Mouse (Mus musculus) myocyte (in vitro differentiated cells): ENCODE data around the gene Rps10.

Experiments used
- CEBPB ChIP-seq: IDR thresholded peaks from 2 replicates; pipeline ENCODE4 v1.6.1; 2011; ENCODE audit warnings: mild to moderate bottlenecking, moderate library complexity; ENCODE audit not compliant: poor library complexity, insufficient read depth, severe bottlenecking
- E2F4 ChIP-seq: IDR thresholded peaks from one replicate; pipeline ENCODE4 v1.6.1; 2011; ENCODE audit warnings: mild to moderate bottlenecking, control low read depth, moderate library complexity; ENCODE audit not compliant: insufficient read depth
- MAX ChIP-seq: IDR thresholded peaks from one replicate; pipeline ENCODE4 v1.6.1; 2011; ENCODE audit warnings: low read depth, mild to moderate bottlenecking, control low read depth
- MYOD1 ChIP-seq, 3 experiments: IDR thresholded peaks; one replicate each; pipeline ENCODE4 v1.6.1; 2011; ENCODE audit warnings: control low read depth in 2 of 3, low read depth in 2 of 3, mild to moderate bottlenecking in 2 of 3, moderate library complexity in 1 of 3; ENCODE audit not compliant: insufficient read length in 2 of 3, control insufficient read depth in 1 of 3
- MYOG ChIP-seq, 3 experiments: IDR thresholded peaks; one replicate each; pipeline ENCODE4 v1.6.1; 2011; ENCODE audit warnings: control low read depth in 2 of 3, low read depth in 2 of 3, mild to moderate bottlenecking in 2 of 3; ENCODE audit not compliant: insufficient read length in 2 of 3, control insufficient read depth in 1 of 3, insufficient read depth in 1 of 3
- POLR2A ChIP-seq: IDR thresholded peaks from one replicate; pipeline ENCODE4 v1.6.1; 2011; ENCODE audit warnings: low read depth, mild to moderate bottlenecking, control low read depth, moderate library complexity; ENCODE audit not compliant: insufficient read length
- POLR2AphosphoS2 ChIP-seq: IDR thresholded peaks from one replicate; pipeline ENCODE4 v1.6.1; 2011; ENCODE audit warnings: low read depth, control low read depth; ENCODE audit not compliant: insufficient read length
- REST ChIP-seq: IDR thresholded peaks from one replicate; pipeline ENCODE4 v1.6.1; 2011; ENCODE audit warnings: mild to moderate bottlenecking, control low read depth, moderate library complexity; ENCODE audit not compliant: insufficient read depth, insufficient read length
- SRF ChIP-seq: IDR thresholded peaks from one replicate; pipeline ENCODE4 v1.6.1; 2011; ENCODE audit warnings: low read depth; ENCODE audit not compliant: control insufficient read depth, insufficient read length
- TCF12 ChIP-seq: IDR thresholded peaks from one replicate; pipeline ENCODE4 v1.6.1; 2011; ENCODE audit warnings: mild to moderate bottlenecking, control low read depth; ENCODE audit not compliant: poor library complexity, insufficient read depth, severe bottlenecking
- TCF3 ChIP-seq: IDR thresholded peaks from one replicate; pipeline ENCODE4 v1.6.1; 2011; ENCODE audit warnings: low read depth, control low read depth; ENCODE audit not compliant: insufficient read length
- USF1 ChIP-seq: IDR thresholded peaks from one replicate; pipeline ENCODE4 v1.6.1; 2011; ENCODE audit warnings: low read depth, mild to moderate bottlenecking, control low read depth, moderate library complexity

DNA sequence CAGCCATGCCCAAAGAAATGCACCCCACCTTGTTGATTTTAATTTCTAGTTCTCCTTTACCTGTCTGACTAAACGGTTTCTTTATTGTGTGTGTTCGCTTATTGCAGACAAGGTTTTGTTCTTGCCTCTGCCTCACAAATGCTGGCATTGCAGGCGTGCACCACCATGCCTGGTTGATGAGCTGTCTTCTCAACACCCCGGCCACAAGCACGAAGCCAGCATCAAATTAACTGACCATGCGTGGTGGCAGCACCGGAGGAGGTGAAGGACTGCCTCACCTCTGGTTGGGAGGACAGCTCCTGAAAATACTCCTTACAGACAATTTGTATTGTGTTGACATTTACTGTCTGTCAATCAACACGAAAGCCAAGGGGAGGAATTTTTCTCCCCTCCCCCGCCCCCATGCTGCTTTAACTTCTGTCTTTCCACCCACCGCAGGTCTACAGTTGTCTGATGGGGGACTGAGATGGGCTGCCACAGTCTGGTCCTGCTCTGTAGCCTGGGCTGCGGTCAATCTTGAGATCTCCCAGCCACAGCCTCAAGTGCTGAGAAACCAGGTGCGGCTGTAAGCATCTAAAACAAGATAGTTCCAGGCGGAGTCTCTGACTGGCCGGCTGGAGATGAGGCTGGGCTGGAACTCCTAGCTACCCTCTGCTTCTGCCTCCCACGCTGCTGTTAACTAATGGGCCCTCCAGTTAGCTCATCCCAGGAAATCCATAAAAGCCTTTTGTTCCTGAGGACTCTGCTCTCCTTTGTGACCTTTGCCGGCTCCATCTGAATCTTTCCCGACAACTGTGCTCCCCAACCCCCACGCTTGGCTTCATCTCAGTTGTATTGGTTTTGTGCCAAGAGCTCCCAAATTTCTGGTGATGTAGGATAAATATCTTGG lies at the start of gene Rps10:
- TF ChIP-seq MAX (no peak), POLR2AphosphoS2 (no peak), USF1 (no peak), POLR2A (no peak), REST (no peak), TCF12 (no peak), MYOG (IDR thresholded peaks at IDR 0.05; ENCODE audit: control insufficient read depth in 1 of 3, insufficient read depth in 1 of 3, insufficient read length in 2 of 3, low read depth in 2 of 3) (no peak), E2F4 (no peak), SRF (no peak), CEBPB (no peak), TCF3 (no peak), MYOD1 (IDR thresholded peaks at IDR 0.05; ENCODE audit: control insufficient read depth in 1 of 3, insufficient read length in 2 of 3, low read depth in 2 of 3) (no peak)
